Mouse (Mus musculus) MEL (cell line): ENCODE data around the gene Sparc. TPM values are rescaled to one million over a fixed set of nuclear protein-coding genes. Genes with fewer than 3 reads are reported as not detected.

Source experiments
- DNase-seq: peaks from one replicate; pipeline ENCODE4 v3.0.0; 2011; ENCODE audit warnings: low read depth, low spot score
- H3K27ac ChIP-seq: 2 replicates; pipeline ENCODE4 v1.5.1; 2012; ENCODE audit warnings: low read depth, mild to moderate bottlenecking, control low read depth, low read length, moderate library complexity; ENCODE audit not compliant: control insufficient read depth
- H3K27me3 ChIP-seq, 2 experiments: fragments of 150-350 bp in 1 of 2; sonication (generic) in 1 of 2; 2 replicates each; pipeline ENCODE4 v1.6.1; 2012; ENCODE audit warnings: low read length in 2 of 2, mild to moderate bottlenecking in 2 of 2, improper control_type of control experiment in 1 of 2, moderate library complexity in 1 of 2; ENCODE audit not compliant: insufficient read depth in 2 of 2, control insufficient read depth in 1 of 2
- H3K36me3 ChIP-seq, 2 experiments: 2 replicates each; pipeline ENCODE4 v1.6.1; 2012 to 2014; ENCODE audit warnings: low read length in 2 of 2, improper control_type of control experiment in 1 of 2, inconsistent platforms in 1 of 2, mild to moderate bottlenecking in 1 of 2; ENCODE audit not compliant: insufficient read depth in 2 of 2, control insufficient read depth in 1 of 2
- H3K4me1 ChIP-seq, 2 experiments: fragments of 150-350 bp in 1 of 2; sonication (generic) in 1 of 2; 2 replicates each; pipeline ENCODE4 v1.6.1; 2012; ENCODE audit warnings: low read length in 2 of 2, improper control_type of control experiment in 1 of 2, mild to moderate bottlenecking in 1 of 2; ENCODE audit not compliant: insufficient read depth in 2 of 2, control insufficient read depth in 1 of 2
- H3K4me3 ChIP-seq, 2 experiments: fragments of 150-350 bp in 1 of 2; sonication (generic) in 1 of 2; 2 replicates each; pipeline ENCODE4 v1.5.1; 2012; ENCODE audit warnings: low read depth in 2 of 2, low read length in 2 of 2, mild to moderate bottlenecking in 2 of 2, moderate library complexity in 2 of 2, control low read depth in 1 of 2, improper control_type of control experiment in 1 of 2; ENCODE audit not compliant: control insufficient read depth in 1 of 2, insufficient read depth in 1 of 2
- H3K79me2 ChIP-seq: 2 replicates; pipeline ENCODE4 v1.6.1; 2012; ENCODE audit warnings: mild to moderate bottlenecking, low read length, moderate library complexity; ENCODE audit not compliant: control insufficient read depth, poor library complexity, insufficient read depth
- H3K9ac ChIP-seq: 2 replicates; pipeline ENCODE4 v1.6.1; 2012; ENCODE audit warnings: low read depth, mild to moderate bottlenecking, control low read depth, low read length, moderate library complexity; ENCODE audit not compliant: control insufficient read depth, poor library complexity, severe bottlenecking
- H3K9me3 ChIP-seq: fragments of 150-350 bp; sonication (generic); replicated peaks from 2 replicates; pipeline ENCODE4 v1.6.1; 2012; ENCODE audit warnings: mild to moderate bottlenecking, low read length, improper control_type of control experiment, moderate library complexity; ENCODE audit not compliant: insufficient read depth
- CHD1 ChIP-seq: IDR thresholded peaks from 2 replicates; pipeline ENCODE4 v1.6.1; 2012; ENCODE audit warnings: low read depth, mild to moderate bottlenecking, inconsistent platforms, low read length, improper control_type of control experiment
- CHD2 ChIP-seq: IDR thresholded peaks from 2 replicates; pipeline ENCODE4 v1.6.1; 2011; ENCODE audit warnings: low read length, improper control_type of control experiment
- CTCF ChIP-seq, 3 experiments: IDR thresholded peaks in 2 of 3; conservative IDR thresholded peaks in 1 of 3; 2 replicates each; pipeline ENCODE4 v1.5.1; 2011 to 2012; ENCODE audit warnings: low read length in 3 of 3, low read depth in 2 of 3, mild to moderate bottlenecking in 2 of 3, improper control_type of control experiment in 1 of 3, inconsistent platforms in 1 of 3, mixed read lengths in 1 of 3, moderate library complexity in 1 of 3; ENCODE audit not compliant: control insufficient read depth in 1 of 3, insufficient read depth in 1 of 3, poor library complexity in 1 of 3, severe bottlenecking in 1 of 3
- E2F4 ChIP-seq: IDR thresholded peaks from 2 replicates; pipeline ENCODE4 v1.6.1; 2011; ENCODE audit warnings: low read depth, low read length, improper control_type of control experiment, borderline replicate concordance
- ELF1 ChIP-seq: IDR thresholded peaks from 2 replicates; pipeline ENCODE4 v1.6.1; 2014; ENCODE audit warnings: low read depth, mild to moderate bottlenecking, inconsistent platforms, low read length, improper control_type of control experiment, moderate library complexity
- ETS1 ChIP-seq: IDR thresholded peaks from 2 replicates; pipeline ENCODE4 v1.6.1; 2012; ENCODE audit warnings: low read depth, mild to moderate bottlenecking, inconsistent platforms, low read length, improper control_type of control experiment, moderate library complexity
- GATA1 ChIP-seq: IDR thresholded peaks from 2 replicates; pipeline ENCODE4 v1.6.1; 2011; ENCODE audit warnings: low read depth, low read length, improper control_type of control experiment
- MAFK ChIP-seq: IDR thresholded peaks from 2 replicates; pipeline ENCODE4 v1.6.1; 2011; ENCODE audit warnings: low read depth, mild to moderate bottlenecking, low read length, improper control_type of control experiment, borderline replicate concordance
- MAX ChIP-seq: IDR thresholded peaks from 2 replicates; pipeline ENCODE4 v1.6.1; 2011; ENCODE audit warnings: low read length, improper control_type of control experiment
- MAZ ChIP-seq: IDR thresholded peaks from 2 replicates; pipeline ENCODE4 v1.6.1; 2012; ENCODE audit warnings: low read depth, mild to moderate bottlenecking, inconsistent platforms, low read length, improper control_type of control experiment
- MEF2A ChIP-seq: IDR thresholded peaks from 2 replicates; pipeline ENCODE4 v1.6.1; 2014; ENCODE audit warnings: low read depth, mild to moderate bottlenecking, inconsistent platforms, low read length, improper control_type of control experiment; ENCODE audit not compliant: poor library complexity, insufficient replicate concordance, severe bottlenecking; ENCODE audit errors: extremely low read depth
- MYB ChIP-seq: IDR thresholded peaks from 2 replicates; pipeline ENCODE4 v1.6.1; 2011; ENCODE audit warnings: mild to moderate bottlenecking, low read depth, low read length, improper control_type of control experiment
- MYC ChIP-seq: IDR thresholded peaks from 2 replicates; pipeline ENCODE4 v1.6.1; 2011; ENCODE audit warnings: low read depth, mild to moderate bottlenecking, low read length, improper control_type of control experiment, moderate library complexity
- POLR2A ChIP-seq, 2 experiments: IDR thresholded peaks; 2 replicates each; pipeline ENCODE4 v1.6.1; 2011 to 2012; ENCODE audit warnings: low read length in 2 of 2, mild to moderate bottlenecking in 2 of 2, control low read depth in 1 of 2, improper control_type of control experiment in 1 of 2, low read depth in 1 of 2, moderate library complexity in 1 of 2; ENCODE audit not compliant: control insufficient read depth in 1 of 2, insufficient read depth in 1 of 2, poor library complexity in 1 of 2
- POLR2AphosphoS2 ChIP-seq: IDR thresholded peaks from 2 replicates; pipeline ENCODE4 v1.6.1; 2011; ENCODE audit warnings: low read length, improper control_type of control experiment
- RAD21 ChIP-seq: IDR thresholded peaks from 2 replicates; pipeline ENCODE4 v1.6.1; 2011; ENCODE audit warnings: mild to moderate bottlenecking, low read depth, low read length, improper control_type of control experiment
- RCOR1 ChIP-seq: IDR thresholded peaks from 2 replicates; pipeline ENCODE4 v1.6.1; 2012; ENCODE audit warnings: low read depth, mild to moderate bottlenecking, inconsistent platforms, low read length, improper control_type of control experiment
- SMC3 ChIP-seq: IDR thresholded peaks from 2 replicates; pipeline ENCODE4 v1.6.1; 2011; ENCODE audit warnings: low read depth, low read length, improper control_type of control experiment
- TAL1 ChIP-seq: IDR thresholded peaks from 2 replicates; pipeline ENCODE4 v1.6.1; 2012; ENCODE audit warnings: mild to moderate bottlenecking, inconsistent platforms, low read length, moderate library complexity, mixed read lengths
- UBTF ChIP-seq: IDR thresholded peaks from 2 replicates; pipeline ENCODE4 v1.6.1; 2012; ENCODE audit warnings: low read depth, mild to moderate bottlenecking, inconsistent platforms, low read length, improper control_type of control experiment, moderate library complexity, borderline replicate concordance; ENCODE audit not compliant: insufficient read depth
- USF2 ChIP-seq, 2 experiments: IDR thresholded peaks; 2 replicates each; pipeline ENCODE4 v1.6.1; 2011 to 2012; ENCODE audit warnings: improper control_type of control experiment in 2 of 2, low read length in 2 of 2, borderline replicate concordance in 1 of 2, inconsistent platforms in 1 of 2, low read depth in 1 of 2, mild to moderate bottlenecking in 1 of 2; ENCODE audit not compliant: insufficient read depth in 1 of 2
- ZC3H11A ChIP-seq: IDR thresholded peaks from 2 replicates; pipeline ENCODE4 v1.6.1; 2012; ENCODE audit warnings: low read depth, mild to moderate bottlenecking, inconsistent platforms, low read length, improper control_type of control experiment
- ZKSCAN1 ChIP-seq: IDR thresholded peaks from 2 replicates; pipeline ENCODE4 v1.6.1; 2012; ENCODE audit warnings: low read depth, mild to moderate bottlenecking, inconsistent platforms, low read length, improper control_type of control experiment, moderate library complexity
- ZMIZ1 ChIP-seq: IDR thresholded peaks from 2 replicates; pipeline ENCODE4 v1.6.1; 2012; ENCODE audit warnings: low read depth, mild to moderate bottlenecking, inconsistent platforms, low read length, improper control_type of control experiment, moderate library complexity
- ZNF384 ChIP-seq: IDR thresholded peaks from 2 replicates; pipeline ENCODE4 v1.6.1; 2012; ENCODE audit warnings: low read depth, mild to moderate bottlenecking, inconsistent platforms, low read length, improper control_type of control experiment
- polyA plus RNA-seq, 2 experiments: library from polyadenylated mRNA; stranded (reverse) in 1 of 2; unstranded in 1 of 2; fragments of >175 nt in 1 of 2; fragments of >200 nt in 1 of 2; gene quantifications; 2 replicates each; pipeline versions ENCODE4 v1.2.1 to v1.2.4; 2012; ENCODE audit warnings: low replicate concordance in 2 of 2, low read depth in 1 of 2; ENCODE audit not compliant: insufficient read length in 2 of 2, insufficient read depth in 1 of 2, missing spikeins in 1 of 2
- total RNA-seq: library from RNA; depleted of rRNA; stranded (reverse); fragments of 300-350 nt; gene quantifications from 2 replicates; pipeline ENCODE4 v1.2.3, GENCODE M21; 2012

Gene Sparc
- total and polyA plus RNA-seq, 3 experiments, result not detected

DNA sequence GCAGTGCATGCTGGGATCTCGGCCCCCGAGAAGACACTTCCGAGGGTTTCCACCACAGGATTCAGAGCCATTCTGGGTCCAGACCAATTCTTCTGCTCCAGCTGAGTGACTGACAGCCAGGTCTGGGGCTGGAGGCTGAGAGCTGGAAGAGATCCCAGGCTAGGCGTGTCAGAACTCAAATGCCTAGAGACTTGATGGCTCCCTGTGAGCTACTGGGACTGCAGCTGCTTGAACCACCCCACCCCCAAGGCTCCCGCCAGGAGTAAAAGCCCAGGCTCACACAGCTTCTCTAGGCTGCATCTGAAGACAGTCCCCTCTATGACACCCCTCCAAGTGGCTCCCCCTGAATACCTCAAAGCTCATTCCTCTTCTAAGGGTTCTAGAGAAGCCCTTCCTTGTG, 44.6 kb downstream of the Sparc start:
- no peak overlapping the region for H3K9ac ChIP-seq
- TF ChIP-seq ZMIZ1 (no peak), MAFK (no peak), UBTF (no peak), ZC3H11A (no peak)
- no peak overlapping the region for H3K4me3 ChIP-seq
- H3K79me2 ChIP-seq, result no peaks in the 10 kb centered on the region
- no peaks in the 10 kb centered on the region for H3K9me3 ChIP-seq
- peaks cover 2 to 5% of the 10 kb centered on the region in 2 experiments for H3K27me3 ChIP-seq
- H3K4me1 ChIP-seq, result peaks cover 0 to 5% of the 10 kb centered on the region in 2 experiments; a peak in 2 of 4 replicates
- 0 out of 4 replicates have a peak, but pooled peaks cover 0 to 3% of the 10 kb centered on the region in 2 experiments for H3K36me3 ChIP-seq
- no peak overlapping the region for H3K27ac ChIP-seq
- no peak for DNase-seq

- H3K4me1 ChIP-seq, result no peaks in the 10 kb centered on the region
- no peaks in the 10 kb centered on the region for H3K79me2 ChIP-seq
- H3K9ac ChIP-seq, result peak overlapping the region; percentile 56
- DNase-seq, result peak; percentile 79
- 0 out of 4 replicates have a peak, but pooled peaks cover 0 to 3% of the 10 kb centered on the region in 2 experiments for H3K36me3 ChIP-seq
- H3K4me3 ChIP-seq, result peak overlapping the region; percentile 54 to 60
- no peak overlapping the region for H3K27ac ChIP-seq
- H3K9me3 ChIP-seq, result no peaks in the 10 kb centered on the region
- peaks cover 2 to 7% of the 10 kb centered on the region in 2 experiments; a peak in 3 of 4 replicates for H3K27me3 ChIP-seq
- TF ChIP-seq USF2 (IDR thresholded peaks at IDR 0.05; ENCODE audit: borderline replicate concordance in 1 of 2, insufficient read depth in 1 of 2, low read depth in 1 of 2, low read length in 2 of 2) (no peak), SMC3 (peak; percentile 43), CTCF (IDR thresholded peaks at IDR 0.05 in 2 of 3, conservative IDR thresholded peaks at IDR 0.05 in 1 of 3; ENCODE audit: control insufficient read depth in 1 of 3, insufficient read depth in 1 of 3, low read depth in 2 of 3, low read length in 3 of 3, poor library complexity in 1 of 3, severe bottlenecking in 1 of 3) (peak; percentile 75 to 91 (median 83)), RAD21 (peak; percentile 26), ZC3H11A (0 out of 2 replicates have a peak, but pooled peaks have one; percentile 9), RCOR1 (no peak), MAZ (0 out of 2 replicates have a peak, but pooled peaks have one; percentile 68)
Measured at GRCm38 (mm10) chr11:55373838-55374237, 49.1 kb downstream of the Sparc start.

DNA sequence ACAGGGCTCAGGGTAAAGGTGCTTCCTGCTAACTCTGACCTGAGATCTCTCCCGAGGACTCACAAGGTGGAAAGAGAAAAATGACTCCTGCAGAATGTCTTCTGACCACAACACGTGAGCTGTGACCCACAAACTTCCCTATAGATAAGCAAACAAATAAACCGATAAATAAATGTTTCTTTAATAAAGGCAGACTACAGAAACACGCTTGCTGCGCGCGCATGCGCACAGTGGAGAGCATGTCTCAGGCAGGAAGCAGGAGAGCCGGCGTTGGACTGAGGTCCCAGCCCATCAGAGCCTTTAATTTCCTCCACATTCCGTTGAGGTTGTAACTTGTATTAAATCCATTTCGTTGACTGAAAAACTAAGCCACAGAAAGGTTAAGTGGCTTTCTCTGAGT, 49.6 kb downstream of the Sparc start:
- Histone ChIP-seq H3K36me3 (0 out of 4 replicates have a peak, but pooled peaks cover 0 to 3% of the 10 kb centered on the region in 2 experiments), H3K9ac (peak overlapping the region; percentile 56), H3K4me1 (no peaks in the 10 kb centered on the region), H3K9me3 (no peaks in the 10 kb centered on the region), H3K4me3 (peak overlapping the region; percentile 54 to 60), H3K27ac (no peak overlapping the region), H3K79me2 (no peaks in the 10 kb centered on the region), H3K27me3 (peaks cover 2 to 8% of the 10 kb centered on the region in 2 experiments; a peak in 3 of 4 replicates)
- DNase-seq, result peak; percentile 91
- TF ChIP-seq MEF2A (no peak), MYC (0 out of 2 replicates have a peak, but pooled peaks have one; percentile 69), CHD1 (no peak), MAFK (no peak), ETS1 (no peak), ZC3H11A (no peak), POLR2AphosphoS2 (no peak), ZKSCAN1 (no peak), ZNF384 (no peak), TAL1 (no peak), MAX (peak; percentile 54; the same call in 1 of the 2 replicates), UBTF (no peak), MYB (no peak), RAD21 (no peak), CHD2 (no peak), ELF1 (peak; percentile 74), POLR2A (IDR thresholded peaks at IDR 0.05; ENCODE audit: control insufficient read depth in 1 of 2, insufficient read depth in 1 of 2, low read depth in 1 of 2, low read length in 2 of 2, poor library complexity in 1 of 2) (peak; percentile 34 to 69; a peak in 2 of 4 replicates), GATA1 (0 out of 2 replicates have a peak, but pooled peaks have one; percentile 43), E2F4 (no peak)
